Mouse (Mus musculus) heart, postnatal 0 days (tissue): ENCODE data around the gene Pde8b. TPM values are rescaled to one million over a fixed set of nuclear protein-coding genes. Genes with fewer than 3 reads are reported as not detected.
A peak's percentile ranks its signal among the peaks of the same experiment; 100 is the strongest.

Experiments used
- ATAC-seq: fragments of 200-750 bp; cut with Nextera tagmentation; 2 replicates; pipeline ENCODE4 v1.8.0; 2017; ENCODE audit warnings: low read depth, moderate number of reproducible peaks, moderate library complexity; ENCODE audit not compliant: insufficient read depth
- DNase-seq: peaks from one replicate; pipeline ENCODE4 v3.0.0-alpha.2; 2016; ENCODE audit warnings: low spot score
- H3K27ac ChIP-seq: fragments of 300-500 bp; sonication (generic); 2 replicates; pipeline ENCODE4 v1.5.1; 2014; ENCODE audit warnings: low read depth, mild to moderate bottlenecking
- H3K27me3 ChIP-seq: fragments of 300-500 bp; sonication (generic); 2 replicates; pipeline ENCODE4 v1.6.1; 2014; ENCODE audit warnings: low read length, mixed read lengths; ENCODE audit not compliant: control insufficient read depth, insufficient read depth
- H3K36me3 ChIP-seq: fragments of 300-500 bp; sonication (generic); replicated peaks from 2 replicates; pipeline ENCODE4 v1.6.1; 2014; ENCODE audit warnings: low read length, mixed read lengths; ENCODE audit not compliant: control insufficient read depth, insufficient read depth
- H3K4me1 ChIP-seq: fragments of 300-500 bp; sonication (generic); 2 replicates; pipeline ENCODE4 v1.6.1; 2014; ENCODE audit warnings: antibody characterized with exemption; ENCODE audit not compliant: control insufficient read depth, insufficient read depth
- H3K4me2 ChIP-seq: fragments of 300-500 bp; sonication (generic); 2 replicates; pipeline ENCODE4 v1.6.1; 2014; ENCODE audit warnings: low read depth, mild to moderate bottlenecking, low read length, moderate library complexity
- H3K4me3 ChIP-seq: fragments of 300-500 bp; sonication (generic); 2 replicates; pipeline ENCODE4 v1.5.1; 2014; ENCODE audit warnings: low read depth, low read length
- H3K9ac ChIP-seq: fragments of 300-500 bp; sonication (generic); replicated peaks from 2 replicates; pipeline ENCODE4 v1.6.1; 2014; ENCODE audit warnings: low read depth, low read length, mixed read lengths
- H3K9me3 ChIP-seq: fragments of 300-500 bp; sonication (generic); replicated peaks from 2 replicates; pipeline ENCODE4 v1.6.1; 2016; ENCODE audit warnings: low read length; ENCODE audit not compliant: control insufficient read depth
- CTCF ChIP-seq: IDR thresholded peaks from 2 replicates; pipeline ENCODE4 v1.5.1; 2016; ENCODE audit warnings: antibody characterized with exemption, control low read depth, low read depth
- EP300 ChIP-seq: IDR thresholded peaks from 2 replicates; pipeline ENCODE4 v1.6.1; 2016; ENCODE audit warnings: antibody characterized with exemption, low read depth
- WGBS: fragments of 180-500 bp; shearing (Covaris S2); extraction: QIAGEN DNeasy Blood & Tissue Kit; methylation state at CpG from one replicate; pipeline ENCODE4 v1.1.7; 2014; 5-methylcytosine and 5-hydroxymethylcytosine counted together
- polyA plus RNA-seq: library from polyadenylated mRNA; unstranded; fragments of >200 nt; fragmentation: Nextera tagmentation; extraction: Ambion mirVana; gene quantifications from 2 replicates; pipeline ENCODE4 v1.2.1, GENCODE M21; 2015
- total RNA-seq: library from RNA; depleted of rRNA; stranded (reverse); fragments of >200 nt; gene quantifications from 2 replicates; pipeline ENCODE4 v1.2.3, GENCODE M21; 2014; ENCODE audit warnings: low replicate concordance

The Pde8b gene
- total and polyA plus RNA-seq, 2 experiments from 2014 or later: 0.98 TPM; not detected in 1

GRCm38 (mm10) chr13:95011546-95012257, 238.4 kb downstream of the Pde8b start:
- no peaks in the 10 kb centered on the region for H3K27me3 ChIP-seq
- no peak overlapping the region for H3K27ac ChIP-seq
- no peak overlapping the region for H3K9ac ChIP-seq
- H3K4me1 ChIP-seq: no peaks in the 10 kb centered on the region
- WGBS: 74% methylated on average over 7 of the region's 7 CpGs
- DNase-seq (no peak), ATAC-seq (no peak)
- TF ChIP-seq EP300 (no peak), CTCF (no peak)
- no peaks in the 10 kb centered on the region for H3K9me3 ChIP-seq
- H3K4me2 ChIP-seq: no peak overlapping the region
- peaks cover 10% of the 10 kb centered on the region; the same call in 1 of the 2 replicates for H3K36me3 ChIP-seq
- H3K4me3 ChIP-seq: no peak overlapping the region

GRCm38 (mm10) chr13:95009261-95009660, 240.9 kb downstream of the Pde8b start:
- Histone ChIP-seq H3K4me3 (no peak overlapping the region), H3K27me3 (no peaks in the 10 kb centered on the region), H3K4me1 (no peaks in the 10 kb centered on the region), H3K9me3 (no peaks in the 10 kb centered on the region), H3K9ac (no peak overlapping the region), H3K4me2 (no peak overlapping the region), H3K36me3 (0 out of 2 replicates have a peak, but pooled peaks cover 3% of the 10 kb centered on the region), H3K27ac (no peak overlapping the region)
- no peak for TF ChIP-seq EP300
- TF ChIP-seq CTCF: no peak
- ATAC-seq: no peak
- WGBS: 77% methylated on average over 7 of the region's 7 CpGs
- DNase-seq: no peak

- H3K4me3 ChIP-seq: no peak overlapping the region
- DNase-seq (no peak), ATAC-seq (no peak)
- WGBS: 75% methylated on average over 8 of the region's 8 CpGs
- no peak overlapping the region for H3K27ac ChIP-seq
- H3K27me3 ChIP-seq: no peaks in the 10 kb centered on the region
- H3K9me3 ChIP-seq: no peaks in the 10 kb centered on the region
- no peak for TF ChIP-seq EP300
- no peak for TF ChIP-seq CTCF
- H3K4me2 ChIP-seq: no peak overlapping the region
- H3K9ac ChIP-seq: no peak overlapping the region
- 0 out of 2 replicates have a peak, but pooled peaks cover 3% of the 10 kb centered on the region for H3K36me3 ChIP-seq
- no peaks in the 10 kb centered on the region for H3K4me1 ChIP-seq
These were observed 242.9 kb downstream of the Pde8b start for GRCm38 (mm10) chr13:95007281-95007680.

DNA sequence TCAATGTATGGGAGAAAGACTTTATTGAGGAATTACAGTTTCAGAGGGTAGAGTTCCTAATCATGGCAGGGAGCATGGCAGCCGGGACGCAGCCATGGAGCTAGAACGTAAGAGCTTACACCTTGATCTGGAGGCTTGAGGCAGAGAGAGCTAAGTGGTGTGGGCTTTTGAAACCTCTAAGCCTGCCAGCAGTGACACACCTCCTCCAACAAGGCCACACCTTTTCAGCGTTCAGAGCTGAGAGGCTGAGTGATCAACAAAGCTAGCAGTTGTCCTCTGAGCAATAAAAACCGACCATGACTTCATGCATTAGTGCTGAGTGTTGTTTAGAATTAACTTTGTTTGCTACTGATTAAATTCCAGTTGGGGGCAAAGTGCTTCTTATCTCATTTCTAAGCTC, 259.6 kb downstream of the Pde8b start:
- Histone ChIP-seq H3K36me3 (0 out of 2 replicates have a peak, but pooled peaks cover 9% of the 10 kb centered on the region), H3K4me1 (no peaks in the 10 kb centered on the region), H3K4me3 (no peak overlapping the region), H3K4me2 (no peak overlapping the region), H3K27me3 (no peaks in the 10 kb centered on the region), H3K27ac (no peak overlapping the region), H3K9me3 (no peaks in the 10 kb centered on the region; the same call in 1 of the 2 replicates), H3K9ac (no peak overlapping the region)
- ATAC-seq (no peak), DNase-seq (peak; percentile 23)
- TF ChIP-seq EP300 (no peak), CTCF (no peak)
- 48% methylated on average over 5 of the region's 5 CpGs for WGBS

- no peaks in the 10 kb centered on the region for H3K27me3 ChIP-seq
- TF ChIP-seq CTCF (no peak), EP300 (no peak)
- peak; percentile 19 for DNase-seq
- H3K4me2 ChIP-seq: no peak overlapping the region
- ATAC-seq: no peak
- no peak overlapping the region for H3K27ac ChIP-seq
- 0 out of 2 replicates have a peak, but pooled peaks cover 11% of the 10 kb centered on the region for H3K36me3 ChIP-seq
- H3K4me1 ChIP-seq: peaks cover 12% of the 10 kb centered on the region; the same call in 1 of the 2 replicates
- no peaks in the 10 kb centered on the region for H3K9me3 ChIP-seq
- H3K9ac ChIP-seq: no peak overlapping the region
- WGBS: 20% methylated on average over 7 of the region's 7 CpGs
- no peak overlapping the region for H3K4me3 ChIP-seq
These were observed 271.1 kb downstream of the Pde8b start for GRCm38 (mm10) chr13:94979081-94979480.
